Mouse (Mus musculus): ENCODE data around the gene Gmpr. TPM values are rescaled to one million over a fixed set of nuclear protein-coding genes. Genes with fewer than 3 reads are reported as not detected.

Gmpr gene
- total RNA-seq, 2 experiments from 2014 or later, result 1.8 to 10.5 TPM

- no peak for ATAC-seq (replicated peaks; ENCODE audit: low FRiP score, poor library complexity, severe bottlenecking)
These were observed 7.3 kb upstream of the Gmpr start for GRCm38 (mm10) chr13:45499906-45500305.

- ATAC-seq (replicated peaks; ENCODE audit: low FRiP score, poor library complexity, severe bottlenecking), result no peak
These were observed 4.5 kb upstream of the Gmpr start for GRCm38 (mm10) chr13:45502791-45503190.

GRCm38 (mm10) chr13:45505546-45505945, 1.7 kb upstream of the Gmpr start:
- no peak for ATAC-seq (replicated peaks; ENCODE audit: low FRiP score, poor library complexity, severe bottlenecking)

- ATAC-seq (replicated peaks; ENCODE audit: low FRiP score, poor library complexity, severe bottlenecking), result no peak
These were observed 1.3 kb downstream of the Gmpr start for GRCm38 (mm10) chr13:45508495-45508894.

- no peak for ATAC-seq (replicated peaks; ENCODE audit: low FRiP score, poor library complexity, severe bottlenecking)
These were observed 2.1 kb downstream of the Gmpr start for GRCm38 (mm10) chr13:45509366-45509765.

- ATAC-seq (replicated peaks; ENCODE audit: low FRiP score, poor library complexity, severe bottlenecking), result no peak
These were observed 4.6 kb downstream of the Gmpr start for GRCm38 (mm10) chr13:45511706-45512435.

- ATAC-seq (replicated peaks; ENCODE audit: low FRiP score, poor library complexity, severe bottlenecking), result no peak
These were observed 5.3 kb downstream of the Gmpr start for GRCm38 (mm10) chr13:45512531-45512930.

- ATAC-seq (replicated peaks; ENCODE audit: low FRiP score, poor library complexity, severe bottlenecking), result no peak
These were observed 6.1 kb downstream of the Gmpr start for GRCm38 (mm10) chr13:45513009-45513984.

- no peak for ATAC-seq (replicated peaks; ENCODE audit: low FRiP score, poor library complexity, severe bottlenecking)
These were observed 6.9 kb downstream of the Gmpr start for GRCm38 (mm10) chr13:45514115-45514514.

GRCm38 (mm10) chr13:45514832-45515422, 7.7 kb downstream of the Gmpr start:
- no peak for ATAC-seq (replicated peaks; ENCODE audit: low FRiP score, poor library complexity, severe bottlenecking)

GRCm38 (mm10) chr13:45516501-45517393, 9.5 kb downstream of the Gmpr start:
- ATAC-seq (replicated peaks; ENCODE audit: low FRiP score, poor library complexity, severe bottlenecking), result no peak

- no peak for ATAC-seq (replicated peaks; ENCODE audit: low FRiP score, poor library complexity, severe bottlenecking)
These were observed 17.1 kb downstream of the Gmpr start for GRCm38 (mm10) chr13:45524305-45524704.

- no peak for ATAC-seq (replicated peaks; ENCODE audit: low FRiP score, poor library complexity, severe bottlenecking)
These were observed 17.7 kb downstream of the Gmpr start for GRCm38 (mm10) chr13:45524791-45525435.

GRCm38 (mm10) chr13:45526230-45526629, 19.0 kb downstream of the Gmpr start:
- no peak for ATAC-seq (replicated peaks; ENCODE audit: low FRiP score, poor library complexity, severe bottlenecking)

GRCm38 (mm10) chr13:45527232-45527964, 20.2 kb downstream of the Gmpr start:
- ATAC-seq (replicated peaks; ENCODE audit: low FRiP score, poor library complexity, severe bottlenecking), result peak; percentile 78

- no peak for ATAC-seq (replicated peaks; ENCODE audit: low FRiP score, poor library complexity, severe bottlenecking)
These were observed 21.5 kb downstream of the Gmpr start for GRCm38 (mm10) chr13:45528787-45529186.

- ATAC-seq (replicated peaks; ENCODE audit: low FRiP score, poor library complexity, severe bottlenecking), result no peak
These were observed 23.5 kb downstream of the Gmpr start for GRCm38 (mm10) chr13:45530754-45531153.

GRCm38 (mm10) chr13:45535731-45536453, 28.6 kb downstream of the Gmpr start:
- ATAC-seq (replicated peaks; ENCODE audit: low FRiP score, poor library complexity, severe bottlenecking), result no peak
